Mouse (Mus musculus): ENCODE data around the gene Xrcc3.

- no peak for TF ChIP-seq POLR2AphosphoS2 (IDR thresholded peaks at IDR 0.05; ENCODE audit: low read depth, low read length)
- TF ChIP-seq CTCF (conservative IDR thresholded peaks at IDR 0.05 in 1 of 2, IDR thresholded peaks at IDR 0.05 in 1 of 2; ENCODE audit: low read depth in 2 of 2, low read length in 2 of 2): no peak
- no peak for TF ChIP-seq ZNF384 (IDR thresholded peaks at IDR 0.05; ENCODE audit: low read depth, low read length)
- no peak for TF ChIP-seq HCFC1 (IDR thresholded peaks at IDR 0.05; ENCODE audit: low read depth, low read length)
- no peak for TF ChIP-seq POLR2A (IDR thresholded peaks at IDR 0.05; ENCODE audit: low read depth, low read length)
- TF ChIP-seq ELF1 (IDR thresholded peaks at IDR 0.05; ENCODE audit: low read depth, low read length): no peak
- TF ChIP-seq E2F4 (IDR thresholded peaks at IDR 0.05; ENCODE audit: insufficient replicate concordance, low read depth, low read length): no peak
- no peak for TF ChIP-seq ZMIZ1 (IDR thresholded peaks at IDR 0.05; ENCODE audit: low read depth, low read length)
Measured at GRCm38 (mm10) chr12:111770651-111771050, 43.0 kb downstream of the Xrcc3 start.

Data from CH12.LX (cell line).